Mouse (Mus musculus) midbrain, embryonic 11.5 days (tissue): ENCODE measurements around the gene Aif1l. TPM values are rescaled to one million over a fixed set of nuclear protein-coding genes. Genes with fewer than 3 reads are reported as not detected.

Source experiments
- ATAC-seq: fragments of 200-750 bp; cut with Nextera tagmentation; 2 replicates; pipeline ENCODE4 v1.8.0; 2017; ENCODE audit warnings: moderate TSS enrichment, moderate library complexity; ENCODE audit not compliant: low FRiP score
- DNase-seq: peaks from one replicate; pipeline ENCODE4 v3.0.0; 2015; ENCODE audit warnings: low spot score; ENCODE audit errors: missing footprints
- H3K27ac ChIP-seq: fragments of 300-500 bp; sonication (generic); 2 replicates; pipeline ENCODE4 v1.5.1; 2014; ENCODE audit warnings: low read depth, low read length
- H3K27me3 ChIP-seq: fragments of 300-500 bp; sonication (generic); 2 replicates; pipeline ENCODE4 v1.6.1; 2014; ENCODE audit warnings: mild to moderate bottlenecking, low read length, moderate library complexity, mixed read lengths; ENCODE audit not compliant: control insufficient read depth, insufficient read depth
- H3K36me3 ChIP-seq: fragments of 300-500 bp; sonication (generic); 2 replicates; pipeline ENCODE4 v1.6.1; 2014; ENCODE audit warnings: mild to moderate bottlenecking, low read length, moderate library complexity, mixed read lengths; ENCODE audit not compliant: control insufficient read depth, insufficient read depth
- H3K4me1 ChIP-seq: fragments of 300-500 bp; sonication (generic); 2 replicates; pipeline ENCODE4 v1.6.1; 2014; ENCODE audit warnings: low read length; ENCODE audit not compliant: control insufficient read depth, insufficient read depth
- H3K4me2 ChIP-seq: fragments of 300-500 bp; sonication (generic); 2 replicates; pipeline ENCODE4 v1.6.1; 2014; ENCODE audit warnings: mild to moderate bottlenecking, moderate library complexity
- H3K4me3 ChIP-seq: fragments of 300-500 bp; sonication (generic); 2 replicates; pipeline ENCODE4 v1.5.1; 2014; ENCODE audit warnings: low read depth, low read length
- H3K9ac ChIP-seq: fragments of 300-500 bp; sonication (generic); 2 replicates; pipeline ENCODE4 v1.6.1; 2014; ENCODE audit warnings: low read length
- H3K9me3 ChIP-seq: fragments of 300-500 bp; sonication (generic); 2 replicates; pipeline ENCODE4 v1.6.1; 2016; ENCODE audit warnings: low read length; ENCODE audit not compliant: control insufficient read depth
- WGBS: fragments of 180-500 bp; shearing (Covaris S2); extraction: QIAGEN DNeasy Blood & Tissue Kit; methylation state at CpG from one replicate; pipeline ENCODE4 v1.1.7; 2014; 5-methylcytosine and 5-hydroxymethylcytosine counted together
- polyA plus RNA-seq: library from polyadenylated mRNA; unstranded; fragments of >200 nt; fragmentation: Nextera tagmentation; extraction: Ambion mirVana; gene quantifications from 2 replicates; pipeline ENCODE4 v1.2.1, GENCODE M21; 2014

Aif1l gene
- polyA plus RNA-seq, 1 experiment from 2014 or later, result 65.0 TPM

GRCm38 (mm10) chr2:31974141-31974808 lies 24.3 kb downstream of the Aif1l start, which contains the start of gene Nup214:
Gene Nup214, plus strand, starts transcription at chr2:31974436.
- under 1% methylated on average over 60 of the region's 60 CpGs for WGBS
- H3K36me3 ChIP-seq, result peaks cover 12% of the 10 kb centered on the region; the same call in 1 of the 2 replicates
- ATAC-seq, result peak; percentile 100

DNA sequence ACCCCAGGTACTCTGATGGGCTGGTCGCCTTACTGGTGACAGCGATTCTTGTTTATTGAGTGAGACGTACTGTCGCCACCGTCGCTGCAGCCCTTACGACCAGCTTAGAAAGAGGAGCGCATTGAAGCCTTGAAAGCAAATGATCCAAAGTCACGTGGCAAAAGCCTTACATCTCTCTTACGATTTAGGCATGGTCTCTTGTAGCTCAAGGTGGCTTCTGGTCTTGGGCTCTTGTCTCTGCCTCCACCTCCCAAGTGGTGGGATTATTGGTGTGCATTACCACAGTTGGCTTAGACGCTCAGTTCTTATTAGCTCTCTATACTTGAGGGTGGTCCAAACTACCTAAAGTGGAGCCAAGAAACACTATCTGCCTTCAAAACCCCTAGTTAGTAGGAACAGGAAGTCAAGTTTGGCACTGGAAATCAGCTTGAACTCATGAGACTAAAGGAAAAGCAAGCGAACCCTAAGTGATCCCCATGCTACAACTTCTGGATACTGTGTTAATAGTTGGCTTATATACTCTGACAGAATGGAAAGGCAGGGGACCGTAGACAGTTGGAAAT lies 25.0 kb downstream of the Aif1l start:
- H3K4me1 ChIP-seq, result peaks cover 14% of the 10 kb centered on the region
- DNase-seq, result no peak
- H3K9me3 ChIP-seq, result no peaks in the 10 kb centered on the region
- H3K4me3 ChIP-seq, result peak overlapping the region; percentile 95
- H3K36me3 ChIP-seq, result peaks cover 12% of the 10 kb centered on the region; the same call in 1 of the 2 replicates
- H3K9ac ChIP-seq, result peak overlapping the region; percentile 95
- peak overlapping the region; percentile 97 for H3K4me2 ChIP-seq
- no peak overlapping the region for H3K27ac ChIP-seq
- no peak for ATAC-seq
- WGBS, result 10% methylated on average over 13 of the region's 13 CpGs
- no peaks in the 10 kb centered on the region for H3K27me3 ChIP-seq

More at GRCm38 (mm10) chr2:31974141-31974808, 24.3 kb downstream of the Aif1l start, which contains the start of gene Nup214:
- no peaks in the 10 kb centered on the region for H3K27me3 ChIP-seq
- no peaks in the 10 kb centered on the region for H3K9me3 ChIP-seq
- peak within 1 kb of the TSS; percentile 97 for H3K4me2 ChIP-seq
- peak; percentile 100 for DNase-seq
- peaks cover 14% of the 10 kb centered on the region for H3K4me1 ChIP-seq
- peak within 1 kb of the TSS; percentile 95 for H3K4me3 ChIP-seq
- H3K27ac ChIP-seq, result 0 out of 2 replicates have a peak within 1 kb of the TSS, but pooled peaks have one; percentile 3
- H3K9ac ChIP-seq, result peak within 1 kb of the TSS; percentile 95

GRCm38 (mm10) chr2:31987774-31988173 lies 37.8 kb downstream of the Aif1l start:
- no peak overlapping the region for H3K9ac ChIP-seq
- H3K4me3 ChIP-seq, result no peak overlapping the region
- peak; percentile 6 for DNase-seq
- 89% methylated on average over 1 of the region's 1 CpGs for WGBS
- no peaks in the 10 kb centered on the region for H3K9me3 ChIP-seq
- peaks cover 43% of the 10 kb centered on the region for H3K36me3 ChIP-seq
- no peaks in the 10 kb centered on the region for H3K4me1 ChIP-seq
- H3K4me2 ChIP-seq, result no peak overlapping the region
- no peak overlapping the region for H3K27ac ChIP-seq
- ATAC-seq, result no peak
- H3K27me3 ChIP-seq, result no peaks in the 10 kb centered on the region

GRCm38 (mm10) chr2:31990961-31991360 lies 41.0 kb downstream of the Aif1l start:
- WGBS, result 97% methylated on average over 4 of the region's 4 CpGs
- no peaks in the 10 kb centered on the region for H3K4me1 ChIP-seq

GRCm38 (mm10) chr2:31994896-31995295 lies 45.0 kb downstream of the Aif1l start:
- Histone ChIP-seq H3K4me1 (no peaks in the 10 kb centered on the region), H3K9ac (no peak overlapping the region), H3K27ac (no peak overlapping the region), H3K9me3 (no peaks in the 10 kb centered on the region), H3K4me3 (no peak overlapping the region), H3K36me3 (peaks cover 32% of the 10 kb centered on the region), H3K4me2 (no peak overlapping the region), H3K27me3 (no peaks in the 10 kb centered on the region)
- peak; percentile 33 for DNase-seq
- WGBS, result 97% methylated on average over 9 of the region's 9 CpGs
- ATAC-seq, result no peak

More at GRCm38 (mm10) chr2:31990961-31991360, 41.0 kb downstream of the Aif1l start:
- H3K27ac ChIP-seq, result no peak overlapping the region
- H3K4me2 ChIP-seq, result no peak overlapping the region
- no peaks in the 10 kb centered on the region for H3K27me3 ChIP-seq
- no peak for ATAC-seq
- DNase-seq, result no peak
- peaks cover 37% of the 10 kb centered on the region for H3K36me3 ChIP-seq
- no peak overlapping the region for H3K4me3 ChIP-seq
- H3K9me3 ChIP-seq, result no peaks in the 10 kb centered on the region
- H3K9ac ChIP-seq, result no peak overlapping the region

- H3K9me3 ChIP-seq, result no peaks in the 10 kb centered on the region
- ATAC-seq, result no peak
- no peak overlapping the region for H3K4me3 ChIP-seq
- DNase-seq, result peak; percentile 51
- no peak overlapping the region for H3K9ac ChIP-seq
- peaks cover 30% of the 10 kb centered on the region for H3K36me3 ChIP-seq
- no peak overlapping the region for H3K27ac ChIP-seq
- H3K4me1 ChIP-seq, result no peaks in the 10 kb centered on the region
- H3K4me2 ChIP-seq, result no peak overlapping the region
- no peaks in the 10 kb centered on the region for H3K27me3 ChIP-seq
- 96% methylated on average over 13 of the region's 13 CpGs for WGBS
Observed at GRCm38 (mm10) chr2:31996060-31996459, 46.1 kb downstream of the Aif1l start.

DNA sequence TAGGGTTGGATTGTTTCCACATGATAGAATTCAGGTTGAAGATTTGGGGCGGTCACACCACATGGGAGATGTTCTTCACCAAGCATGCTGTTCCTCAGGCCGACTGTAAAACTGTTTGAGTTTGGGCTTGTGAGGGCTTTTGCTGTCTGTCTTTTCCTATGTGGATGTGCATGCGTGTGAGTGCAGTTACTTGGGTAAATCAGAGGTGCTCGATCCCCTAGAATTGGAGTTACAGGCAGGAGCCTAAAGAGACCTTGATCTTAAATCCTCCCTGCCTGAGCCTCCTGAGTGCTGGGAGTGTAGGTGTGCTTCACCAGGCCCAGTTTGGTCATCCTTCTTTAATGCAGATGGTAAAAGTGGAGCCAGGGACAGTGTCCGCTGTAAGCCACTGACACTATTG lies 47.6 kb downstream of the Aif1l start:
- Histone ChIP-seq H3K27me3 (no peaks in the 10 kb centered on the region), H3K4me1 (no peaks in the 10 kb centered on the region), H3K9ac (no peak overlapping the region), H3K9me3 (no peaks in the 10 kb centered on the region), H3K36me3 (peaks cover 26% of the 10 kb centered on the region), H3K4me3 (no peak overlapping the region), H3K4me2 (no peak overlapping the region), H3K27ac (no peak overlapping the region)
- ATAC-seq, result no peak
- 91% methylated on average over 5 of the region's 5 CpGs for WGBS
- peak; percentile 82 for DNase-seq

- Histone ChIP-seq H3K4me1 (no peaks in the 10 kb centered on the region), H3K9me3 (no peaks in the 10 kb centered on the region), H3K27me3 (no peaks in the 10 kb centered on the region), H3K4me3 (no peak overlapping the region), H3K4me2 (no peak overlapping the region), H3K9ac (no peak overlapping the region), H3K36me3 (peaks cover 30% of the 10 kb centered on the region), H3K27ac (no peak overlapping the region)
- DNase-seq (no peak), ATAC-seq (no peak)
- 72% methylated on average over 2 of the region's 2 CpGs for WGBS
Observed at GRCm38 (mm10) chr2:31998443-31998842, 48.5 kb downstream of the Aif1l start.

DNA sequence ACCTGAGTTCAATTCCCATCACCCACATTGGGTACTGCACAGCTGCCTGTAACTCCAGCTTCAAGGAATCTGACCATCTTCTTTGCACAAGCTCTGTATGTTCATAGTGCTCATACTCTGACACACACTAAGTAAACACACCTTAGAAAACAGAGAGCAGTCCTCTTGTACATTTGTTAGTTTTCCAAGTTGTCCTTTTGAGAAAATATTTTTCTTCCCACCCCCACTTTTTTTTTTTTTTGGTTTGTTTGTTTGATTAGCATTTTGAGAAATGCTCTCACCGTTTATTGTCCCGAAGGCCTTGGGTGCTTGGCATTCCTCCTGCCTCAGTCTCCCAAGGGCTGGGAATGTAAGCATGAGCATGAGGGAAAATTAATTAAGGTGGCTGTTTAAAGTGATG lies 58.4 kb downstream of the Aif1l start:
- DNase-seq (peak; percentile 31), ATAC-seq (no peak)
- no peak overlapping the region for H3K4me2 ChIP-seq
- H3K36me3 ChIP-seq, result peaks cover 20% of the 10 kb centered on the region; the same call in 1 of the 2 replicates
- no peaks in the 10 kb centered on the region for H3K4me1 ChIP-seq
- no peak overlapping the region for H3K27ac ChIP-seq
- no peak overlapping the region for H3K4me3 ChIP-seq
- no peaks in the 10 kb centered on the region for H3K9me3 ChIP-seq
- no peak overlapping the region for H3K9ac ChIP-seq
- WGBS, result 92% methylated on average over 2 of the region's 2 CpGs
- no peaks in the 10 kb centered on the region for H3K27me3 ChIP-seq
